Mouse (Mus musculus) hindbrain, embryonic 11.5 days (tissue): ENCODE measurements around the gene Cd109. TPM values are rescaled to one million over a fixed set of nuclear protein-coding genes. Genes with fewer than 3 reads are reported as not detected.

ENCODE experiments used
- ATAC-seq: fragments of 200-750 bp; cut with Nextera tagmentation; 2 replicates; pipeline ENCODE4 v1.8.0; 2017; ENCODE audit warnings: mild to moderate bottlenecking, moderate TSS enrichment, moderate library complexity; ENCODE audit not compliant: low FRiP score
- DNase-seq: peaks from one replicate; pipeline ENCODE4 v3.0.0-alpha.2; 2015; ENCODE audit warnings: low spot score
- H3K27ac ChIP-seq: fragments of 300-500 bp; sonication (generic); 2 replicates; pipeline ENCODE4 v1.5.1; 2014; ENCODE audit warnings: mild to moderate bottlenecking, low read depth, low read length
- H3K27me3 ChIP-seq: fragments of 300-500 bp; sonication (generic); 2 replicates; pipeline ENCODE4 v1.6.1; 2014; ENCODE audit warnings: mild to moderate bottlenecking, low read length, moderate library complexity, mixed read lengths; ENCODE audit not compliant: control insufficient read depth, insufficient read depth
- H3K36me3 ChIP-seq: fragments of 300-500 bp; sonication (generic); 2 replicates; pipeline ENCODE4 v1.6.1; 2014; ENCODE audit warnings: mild to moderate bottlenecking, low read length, moderate library complexity, mixed read lengths; ENCODE audit not compliant: control insufficient read depth, insufficient read depth
- H3K4me1 ChIP-seq: fragments of 300-500 bp; sonication (generic); replicated peaks from 2 replicates; pipeline ENCODE4 v1.6.1; 2014; ENCODE audit warnings: low read length, mixed read lengths; ENCODE audit not compliant: control insufficient read depth, insufficient read depth
- H3K4me2 ChIP-seq: fragments of 300-500 bp; sonication (generic); replicated peaks from 2 replicates; pipeline ENCODE4 v1.6.1; 2014; ENCODE audit warnings: mild to moderate bottlenecking, low read depth, low read length
- H3K4me3 ChIP-seq: fragments of 300-500 bp; sonication (generic); 2 replicates; pipeline ENCODE4 v1.5.1; 2014; ENCODE audit warnings: low read depth, low read length
- H3K9ac ChIP-seq: fragments of 300-500 bp; sonication (generic); 2 replicates; pipeline ENCODE4 v1.6.1; 2014; ENCODE audit warnings: low read depth, low read length
- H3K9me3 ChIP-seq: fragments of 300-500 bp; sonication (generic); 2 replicates; pipeline ENCODE4 v1.6.1; 2016; ENCODE audit warnings: low read length; ENCODE audit not compliant: control insufficient read depth
- WGBS: fragments of 180-500 bp; shearing (Covaris S2); extraction: QIAGEN DNeasy Blood & Tissue Kit; methylation state at CpG from one replicate; pipeline ENCODE4 v1.1.7; 2014; 5-methylcytosine and 5-hydroxymethylcytosine counted together
- polyA plus RNA-seq: library from polyadenylated mRNA; unstranded; fragments of >200 nt; fragmentation: Nextera tagmentation; extraction: Ambion mirVana; gene quantifications from 2 replicates; pipeline ENCODE4 v1.2.1, GENCODE M21; 2014

The Cd109 gene
- polyA plus RNA-seq, 1 experiment from 2014 or later = 4.0 TPM

- H3K36me3 ChIP-seq = no peaks in the 10 kb centered on the region
- WGBS = 89% methylated on average over 2 of the region's 2 CpGs
- no peak for DNase-seq
- H3K27me3 ChIP-seq = no peaks in the 10 kb centered on the region
- ATAC-seq = no peak
- no peak overlapping the region for H3K9ac ChIP-seq
- H3K9me3 ChIP-seq = no peaks in the 10 kb centered on the region
- H3K4me2 ChIP-seq = no peak overlapping the region
- no peak overlapping the region for H3K27ac ChIP-seq
- no peak overlapping the region for H3K4me3 ChIP-seq
- H3K4me1 ChIP-seq = no peaks in the 10 kb centered on the region
These were observed 24.9 kb upstream of the Cd109 start for GRCm38 (mm10) chr9:78590471-78590870.

GRCm38 (mm10) chr9:78595257-78595656, 20.1 kb upstream of the Cd109 start:
- Histone ChIP-seq H3K4me2 (no peak overlapping the region), H3K9ac (no peak overlapping the region), H3K27me3 (no peaks in the 10 kb centered on the region), H3K27ac (no peak overlapping the region), H3K4me3 (no peak overlapping the region), H3K4me1 (no peaks in the 10 kb centered on the region), H3K36me3 (no peaks in the 10 kb centered on the region), H3K9me3 (no peaks in the 10 kb centered on the region)
- ATAC-seq (no peak), DNase-seq (no peak)
- 91% methylated on average over 3 of the region's 3 CpGs for WGBS

GRCm38 (mm10) chr9:78595769-78596555, 19.4 kb upstream of the Cd109 start:
- H3K4me2 ChIP-seq = no peak overlapping the region
- H3K27ac ChIP-seq = no peak overlapping the region
- no peak overlapping the region for H3K4me3 ChIP-seq
- H3K36me3 ChIP-seq = no peaks in the 10 kb centered on the region
- no peaks in the 10 kb centered on the region for H3K4me1 ChIP-seq
- no peaks in the 10 kb centered on the region for H3K27me3 ChIP-seq
- no peak for ATAC-seq
- no peak for DNase-seq
- H3K9ac ChIP-seq = no peak overlapping the region
- 93% methylated on average over 18 of the region's 18 CpGs for WGBS
- no peaks in the 10 kb centered on the region for H3K9me3 ChIP-seq

GRCm38 (mm10) chr9:78596834-78597233, 18.5 kb upstream of the Cd109 start:
- Histone ChIP-seq H3K9me3 (no peaks in the 10 kb centered on the region), H3K4me1 (no peaks in the 10 kb centered on the region), H3K9ac (no peak overlapping the region), H3K4me3 (no peak overlapping the region), H3K36me3 (no peaks in the 10 kb centered on the region), H3K27me3 (no peaks in the 10 kb centered on the region), H3K27ac (no peak overlapping the region), H3K4me2 (no peak overlapping the region)
- DNase-seq (peak; percentile 63), ATAC-seq (no peak)
- WGBS = 6% methylated on average over 5 of the region's 5 CpGs

GRCm38 (mm10) chr9:78599927-78600326, 15.4 kb upstream of the Cd109 start:
- Histone ChIP-seq H3K9me3 (no peaks in the 10 kb centered on the region), H3K9ac (no peak overlapping the region), H3K4me3 (no peak overlapping the region), H3K27ac (no peak overlapping the region), H3K4me1 (no peaks in the 10 kb centered on the region), H3K27me3 (no peaks in the 10 kb centered on the region), H3K4me2 (no peak overlapping the region), H3K36me3 (no peaks in the 10 kb centered on the region)
- WGBS = 85% methylated on average over 5 of the region's 5 CpGs
- no peak for ATAC-seq
- DNase-seq = no peak

- Histone ChIP-seq H3K27ac (no peak overlapping the region), H3K27me3 (no peaks in the 10 kb centered on the region), H3K4me2 (no peak overlapping the region), H3K9me3 (no peaks in the 10 kb centered on the region), H3K4me3 (no peak overlapping the region), H3K4me1 (no peaks in the 10 kb centered on the region), H3K9ac (no peak overlapping the region), H3K36me3 (no peaks in the 10 kb centered on the region)
- 57% methylated on average over 4 of the region's 4 CpGs for WGBS
- DNase-seq (peak; percentile 27), ATAC-seq (no peak)
These were observed 14.2 kb upstream of the Cd109 start for GRCm38 (mm10) chr9:78601046-78601730.

- 73% methylated on average over 6 of the region's 6 CpGs for WGBS
- Histone ChIP-seq H3K27ac (no peak overlapping the region), H3K4me3 (no peak overlapping the region), H3K9me3 (no peaks in the 10 kb centered on the region), H3K4me1 (no peaks in the 10 kb centered on the region), H3K9ac (no peak overlapping the region), H3K36me3 (no peaks in the 10 kb centered on the region), H3K4me2 (no peak overlapping the region), H3K27me3 (no peaks in the 10 kb centered on the region; the same call in 1 of the 2 replicates)
- peak; percentile 9 for DNase-seq
- no peak for ATAC-seq
These were observed 1.1 kb upstream of the Cd109 start for GRCm38 (mm10) chr9:78614201-78614600.

- H3K4me3 ChIP-seq = no peak overlapping the region
- WGBS = 85% methylated on average over 9 of the region's 9 CpGs
- H3K4me1 ChIP-seq = no peaks in the 10 kb centered on the region
- DNase-seq = no peak
- H3K27me3 ChIP-seq = no peaks in the 10 kb centered on the region; the same call in 1 of the 2 replicates
- H3K36me3 ChIP-seq = no peaks in the 10 kb centered on the region
- ATAC-seq = no peak
- H3K4me2 ChIP-seq = no peak overlapping the region
- H3K9ac ChIP-seq = no peak overlapping the region
- H3K27ac ChIP-seq = no peak overlapping the region
- no peaks in the 10 kb centered on the region for H3K9me3 ChIP-seq
These were observed 3.9 kb downstream of the Cd109 start for GRCm38 (mm10) chr9:78619285-78619684.

- 82% methylated on average over 10 of the region's 10 CpGs for WGBS
- Histone ChIP-seq H3K27ac (no peak overlapping the region), H3K4me1 (no peaks in the 10 kb centered on the region), H3K9ac (no peak overlapping the region), H3K9me3 (no peaks in the 10 kb centered on the region), H3K27me3 (no peaks in the 10 kb centered on the region), H3K4me2 (no peak overlapping the region), H3K4me3 (no peak overlapping the region), H3K36me3 (no peaks in the 10 kb centered on the region)
- DNase-seq = no peak
- ATAC-seq = no peak
These were observed 8.0 kb downstream of the Cd109 start for GRCm38 (mm10) chr9:78623301-78623747.
